Mouse (Mus musculus): ENCODE results near the gene Chil1.

DNA sequence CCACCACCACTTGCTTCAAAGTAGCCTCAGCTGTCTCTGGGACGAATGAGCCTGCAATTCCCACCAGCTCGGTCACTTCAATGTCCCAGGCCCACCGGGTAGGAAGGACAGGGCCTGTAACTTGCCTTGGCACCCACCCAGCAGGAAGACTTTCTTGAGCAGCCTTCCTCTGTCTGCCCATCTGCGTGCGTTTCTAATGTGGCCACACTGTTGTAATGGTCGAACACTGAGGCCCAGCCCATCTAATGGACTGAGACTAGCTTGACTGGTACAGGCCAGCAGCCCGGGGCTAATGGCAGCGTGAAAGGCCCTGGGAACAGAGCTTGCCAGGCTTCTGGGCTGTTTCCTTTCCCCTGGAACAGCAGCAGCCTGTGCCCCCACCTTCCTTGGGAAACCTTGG lies 50.4 kb downstream of the Chil1 start:
- TF ChIP-seq POLR2A (IDR thresholded peaks at IDR 0.05; ENCODE audit: extremely low read depth, insufficient read depth, low read length) (no peak), CTCF (IDR thresholded peaks at IDR 0.05; ENCODE audit: low read depth, low read length) (no peak)

Data from liver, adult 2 months (tissue).